Comparison of ENCODE assay signal across 15 mouse cellular contexts in genomic region chr5:74278428-74278827, GRCm38 (mm10).
DNase-seq lines count a peak whose midpoint lies in the region; ATAC-seq lines count a peak whose summit lies in the region.
"Had no signal": no experiment of that assay in that cellular context is flagged by ENCODE, and none has a peak within 500 bp of the region (broad histone marks: within the 10 kb centered on the region; RNA-seq: fewer than 3 reads in every experiment).

No protein-coding gene starts in this region.

- no peak overlapping the region for H3K4me3 ChIP-seq in heart, embryonic 13.5 days
- no peak overlapping the region for H3K4me3 ChIP-seq in midbrain, embryonic 11.5 days (ENCODE audit: low read depth, low read length)
- no peak overlapping the region for H3K4me3 ChIP-seq in midbrain, embryonic 15.5 days
- H3K4me3 ChIP-seq in embryonic facial prominence, embryonic 13.5 days: no peak overlapping the region
- no peak overlapping the region for H3K4me3 ChIP-seq in limb, embryonic 11.5 days (ENCODE audit: low read depth, low read length)
- H3K4me3 ChIP-seq: embryonic facial prominence, embryonic 15.5 days; forebrain, embryonic 13.5 days; gastrocnemius, adult 2 months; heart, embryonic 12.5 days; hindbrain, embryonic 10.5 days; hindbrain, embryonic 13.5 days; intestine, embryonic 15.5 days had no signal

- no peak overlapping the region for H3K4me2 ChIP-seq in heart, embryonic 13.5 days
- no peak overlapping the region for H3K4me2 ChIP-seq in midbrain, embryonic 11.5 days
- no peak overlapping the region for H3K4me2 ChIP-seq in midbrain, embryonic 15.5 days
- H3K4me2 ChIP-seq in embryonic facial prominence, embryonic 13.5 days: no peak overlapping the region
- H3K4me2 ChIP-seq in limb, embryonic 11.5 days (ENCODE audit: low read depth, severe bottlenecking): no peak overlapping the region
- H3K4me2 ChIP-seq: embryonic facial prominence, embryonic 15.5 days; forebrain, embryonic 13.5 days; heart, embryonic 12.5 days; hindbrain, embryonic 13.5 days; intestine, embryonic 15.5 days had no signal

- H3K9me3 ChIP-seq in heart, embryonic 13.5 days: no peaks in the 10 kb centered on the region
- no peaks in the 10 kb centered on the region for H3K9me3 ChIP-seq in midbrain, embryonic 11.5 days (ENCODE audit: control insufficient read depth, low read length)
- no peaks in the 10 kb centered on the region for H3K9me3 ChIP-seq in midbrain, embryonic 15.5 days
- no peaks in the 10 kb centered on the region for H3K9me3 ChIP-seq in embryonic facial prominence, embryonic 13.5 days
- H3K9me3 ChIP-seq in limb, embryonic 11.5 days (ENCODE audit: control insufficient read depth, low read length): no peaks in the 10 kb centered on the region
- H3K9me3 ChIP-seq: embryonic facial prominence, embryonic 15.5 days; forebrain, embryonic 13.5 days; heart, embryonic 12.5 days; hindbrain, embryonic 10.5 days; hindbrain, embryonic 13.5 days; intestine, embryonic 15.5 days had no signal

- H3K27me3 ChIP-seq in heart, embryonic 13.5 days (replicated peaks): no peaks in the 10 kb centered on the region; the same call in 1 of the 2 replicates
- no peaks in the 10 kb centered on the region for H3K27me3 ChIP-seq in midbrain, embryonic 11.5 days (ENCODE audit: control insufficient read depth, insufficient read depth, low read length)
- no peaks in the 10 kb centered on the region; the same call in 1 of the 2 replicates for H3K27me3 ChIP-seq in midbrain, embryonic 15.5 days (replicated peaks)
- 0 out of 2 replicates have a peak, but pooled peaks cover 5% of the 10 kb centered on the region for H3K27me3 ChIP-seq in embryonic facial prominence, embryonic 13.5 days
- H3K27me3 ChIP-seq in limb, embryonic 11.5 days (ENCODE audit: control insufficient read depth, insufficient read depth, low read length): no peaks in the 10 kb centered on the region
- H3K27me3 ChIP-seq: embryonic facial prominence, embryonic 15.5 days; heart, embryonic 12.5 days; hindbrain, embryonic 13.5 days; intestine, embryonic 15.5 days had no signal

- 0 out of 2 replicates have a peak overlapping the region, but pooled peaks have one; percentile 33 for H3K9ac ChIP-seq in heart, embryonic 13.5 days
- H3K9ac ChIP-seq in midbrain, embryonic 11.5 days (ENCODE audit: low read length): no peak overlapping the region
- no peak overlapping the region for H3K9ac ChIP-seq in midbrain, embryonic 15.5 days
- H3K9ac ChIP-seq in embryonic facial prominence, embryonic 13.5 days: 0 out of 2 replicates have a peak overlapping the region, but pooled peaks have one; percentile 0
- H3K9ac ChIP-seq in limb, embryonic 11.5 days (ENCODE audit: low read length): 0 out of 2 replicates have a peak overlapping the region, but pooled peaks have one; percentile 2
- H3K9ac ChIP-seq: embryonic facial prominence, embryonic 15.5 days; forebrain, embryonic 13.5 days; heart, embryonic 12.5 days; hindbrain, embryonic 13.5 days; intestine, embryonic 15.5 days had no signal

- peaks cover 43% of the 10 kb centered on the region for H3K4me1 ChIP-seq in heart, embryonic 13.5 days
- no peaks in the 10 kb centered on the region for H3K4me1 ChIP-seq in midbrain, embryonic 11.5 days (ENCODE audit: control insufficient read depth, insufficient read depth, low read length)
- no peaks in the 10 kb centered on the region for H3K4me1 ChIP-seq in midbrain, embryonic 15.5 days
- peaks cover 56% of the 10 kb centered on the region for H3K4me1 ChIP-seq in embryonic facial prominence, embryonic 13.5 days
- peaks cover 4% of the 10 kb centered on the region; the same call in 1 of the 2 replicates for H3K4me1 ChIP-seq in limb, embryonic 11.5 days (ENCODE audit: control insufficient read depth, insufficient read depth, low read length)

- no peak overlapping the region for H3K27ac ChIP-seq in heart, embryonic 13.5 days (replicated peaks)
- H3K27ac ChIP-seq in midbrain, embryonic 11.5 days (ENCODE audit: low read depth, low read length): no peak overlapping the region
- H3K27ac ChIP-seq in midbrain, embryonic 15.5 days: no peak overlapping the region
- no peak overlapping the region for H3K27ac ChIP-seq in embryonic facial prominence, embryonic 13.5 days
- H3K27ac ChIP-seq in limb, embryonic 11.5 days (replicated peaks; ENCODE audit: low read depth, low read length): no peak overlapping the region
- H3K27ac ChIP-seq: forebrain, embryonic 13.5 days; gastrocnemius, adult 2 months; hindbrain, embryonic 10.5 days; hindbrain, embryonic 13.5 days; intestine, embryonic 15.5 days had no signal

- DNase-seq in heart, adult 8-10 months (ENCODE audit: low spot score): no peak
- peak; percentile 83 for DNase-seq in midbrain, embryonic 11.5 days (ENCODE audit: low spot score, missing footprints)
- no peak for DNase-seq in limb, embryonic 11.5 days (ENCODE audit: low spot score)
- DNase-seq in gastrocnemius, adult 18-20 months (ENCODE audit: low spot score): no peak
- DNase-seq in gastrocnemius, postnatal 14 days: no peak

- ATAC-seq in heart, embryonic 13.5 days (ENCODE audit: extremely low read depth, insufficient number of reproducible peaks, low FRiP score, low TSS enrichment): no peak
- ATAC-seq in midbrain, embryonic 11.5 days (ENCODE audit: low FRiP score): no peak
- ATAC-seq in midbrain, embryonic 15.5 days (replicated peaks): no peak
- no peak for ATAC-seq in embryonic facial prominence, embryonic 13.5 days (ENCODE audit: insufficient number of reproducible peaks, insufficient read depth, low FRiP score, low TSS enrichment, low read depth)
- ATAC-seq in limb, embryonic 11.5 days (ENCODE audit: insufficient number of reproducible peaks, low FRiP score, low TSS enrichment, low read depth): no peak

- WGBS in heart, embryonic 13.5 days: 69% methylated on average over 7 of the region's 7 CpGs
- 80% methylated on average over 7 of the region's 7 CpGs for WGBS in midbrain, embryonic 11.5 days
- WGBS in midbrain, embryonic 15.5 days: 75% methylated on average over 7 of the region's 7 CpGs
- WGBS in embryonic facial prominence, embryonic 13.5 days: 83% methylated on average over 7 of the region's 7 CpGs
- 82% methylated on average over 7 of the region's 7 CpGs for WGBS in limb, embryonic 11.5 days

- H3K36me3 ChIP-seq in heart, embryonic 13.5 days: no peaks in the 10 kb centered on the region
- no peaks in the 10 kb centered on the region for H3K36me3 ChIP-seq in midbrain, embryonic 11.5 days (ENCODE audit: control insufficient read depth, insufficient read depth, low read length)
- no peaks in the 10 kb centered on the region for H3K36me3 ChIP-seq in midbrain, embryonic 15.5 days (replicated peaks)
- no peaks in the 10 kb centered on the region for H3K36me3 ChIP-seq in embryonic facial prominence, embryonic 13.5 days
- H3K36me3 ChIP-seq in limb, embryonic 11.5 days (ENCODE audit: control insufficient read depth, insufficient read depth, low read length): no peaks in the 10 kb centered on the region
- H3K36me3 ChIP-seq: embryonic facial prominence, embryonic 15.5 days; heart, embryonic 12.5 days; hindbrain, embryonic 10.5 days; hindbrain, embryonic 13.5 days; intestine, embryonic 15.5 days had no signal

- intact Hi-C loops in gastrocnemius, postnatal 14 days (cut with DNase I; ENCODE audit: low total_unique reads): loop anchor here (5.0 kb wide), 4 partner anchors 81 to 591 kb away; partner anchors contain the start of gene Rasl11b

Comparison
In these comparisons a context has a peak if more than half of its experiments do, and no peak if none do; other contexts are left out.
1. H3K9ac ChIP-seq: peak in heart, embryonic 13.5 days (single experiment), embryonic facial prominence, embryonic 13.5 days (single experiment) and limb, embryonic 11.5 days (single experiment); none in midbrain, embryonic 11.5 days (single experiment) and midbrain, embryonic 15.5 days (single experiment).